Mouse (Mus musculus) mesoderm, embryonic 11.5 days (tissue): Measurements from ENCODE around the gene Fam173a.

Experiments used
- DNase-seq: peaks from one replicate; pipeline ENCODE4 v3.0.0-alpha.2; 2012; ENCODE audit warnings: low read depth, low spot score

Fam173a gene

DNA sequence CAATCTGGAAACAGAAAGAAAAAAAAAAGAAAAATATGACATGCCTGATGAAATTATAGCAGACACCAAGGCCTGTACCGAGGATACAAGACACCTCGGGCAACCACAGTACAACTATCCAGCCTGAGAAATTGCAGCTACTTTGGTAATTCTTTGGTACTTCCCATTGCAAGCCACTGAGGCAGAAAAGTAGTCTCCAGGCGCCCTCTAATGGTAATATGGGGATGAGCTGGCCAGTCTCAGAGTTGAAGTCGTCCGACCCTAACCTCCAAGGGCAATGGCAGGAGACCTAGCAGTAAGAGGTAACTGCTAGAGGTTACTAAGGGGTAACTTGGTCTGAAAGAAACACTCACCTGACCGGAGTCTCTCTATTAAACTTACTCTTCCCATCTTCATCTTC lies 8.3 kb upstream of the Fam173a start:
- peak; percentile 80 for DNase-seq

DNA sequence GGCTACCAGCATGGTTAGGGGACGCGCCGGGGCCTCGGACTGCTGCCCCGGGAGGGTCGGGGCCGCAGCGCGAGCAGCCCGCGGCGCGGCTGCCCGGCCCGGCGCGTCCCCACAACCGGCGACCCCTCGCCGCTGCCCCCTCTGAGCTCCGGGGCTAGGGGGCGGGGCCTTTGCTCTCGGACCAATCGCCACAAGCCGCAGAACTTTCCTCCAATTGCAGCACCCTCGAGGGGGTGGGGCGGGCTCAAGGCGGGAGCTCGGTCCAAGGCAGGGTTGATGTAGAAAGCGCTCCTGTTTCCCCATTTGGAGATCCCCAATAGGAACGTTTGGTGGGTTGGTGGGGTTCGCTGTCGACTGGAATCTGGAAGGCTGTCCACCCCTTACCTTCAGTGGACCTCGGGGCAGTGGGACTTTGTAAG lies 4.3 kb upstream of the Fam173a start, which contains the start of gene Metrn:
Metrn (minus strand) TSS at position 186 of the 419 bp plus-strand sequence.
- peak; percentile 92 for DNase-seq

DNA sequence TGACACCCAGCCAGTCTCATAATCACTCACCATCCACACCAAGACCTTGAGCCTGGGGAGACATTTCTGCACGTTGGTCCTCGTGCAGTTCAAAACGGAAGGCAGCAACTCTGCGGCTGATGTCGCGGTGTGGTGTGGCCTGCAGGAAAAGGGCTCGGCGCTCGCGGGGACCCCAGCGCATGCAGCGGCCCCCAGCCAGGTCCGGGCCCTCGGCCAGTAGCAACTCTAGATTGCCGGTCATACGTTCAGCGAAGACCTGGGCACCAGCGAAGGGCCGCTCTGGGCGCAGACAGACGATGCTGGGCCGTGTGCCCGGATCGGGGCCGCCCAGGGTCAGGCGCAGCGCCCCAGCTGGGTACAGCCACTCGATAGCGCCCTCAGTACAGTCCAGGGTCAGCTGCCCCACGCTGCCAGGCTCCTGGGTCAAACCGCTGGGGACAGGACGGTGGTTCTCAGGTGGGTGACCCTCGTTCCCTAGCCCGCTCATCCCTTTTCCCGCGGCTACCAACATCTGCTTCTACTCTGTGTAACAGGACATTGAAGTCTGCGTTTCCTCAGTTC lies 3.6 kb upstream of the Fam173a start:
- DNase-seq: no peak

DNA sequence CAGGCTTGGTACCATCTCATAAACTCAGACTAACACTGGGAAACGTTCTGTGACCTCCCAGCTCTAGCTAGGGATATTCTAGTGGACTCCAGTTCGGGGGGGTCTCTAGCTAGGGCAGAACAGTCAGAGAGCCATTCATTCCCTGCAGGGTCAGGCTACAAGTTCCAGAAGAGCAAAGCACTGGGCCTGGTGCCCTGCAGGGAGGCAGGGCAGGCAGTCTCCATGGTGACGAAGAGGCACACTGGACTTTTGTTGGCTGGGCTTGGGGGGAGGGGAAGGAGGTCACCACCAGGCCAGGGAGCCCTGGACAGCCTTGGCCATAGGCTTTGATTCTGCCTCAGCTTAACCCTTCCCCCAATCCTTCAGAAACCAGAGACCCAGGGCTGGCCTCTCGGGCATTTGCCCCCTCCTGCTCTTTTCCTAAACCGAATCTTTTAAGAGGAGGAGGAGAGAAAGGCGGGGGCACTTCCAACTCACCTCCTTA lies 3.0 kb upstream of the Fam173a start, which contains the start of gene AC134908.4:
AC134908.4 (minus strand) TSS at position 51 of the 484 bp plus-strand sequence.
- DNase-seq: peak; percentile 88

DNA sequence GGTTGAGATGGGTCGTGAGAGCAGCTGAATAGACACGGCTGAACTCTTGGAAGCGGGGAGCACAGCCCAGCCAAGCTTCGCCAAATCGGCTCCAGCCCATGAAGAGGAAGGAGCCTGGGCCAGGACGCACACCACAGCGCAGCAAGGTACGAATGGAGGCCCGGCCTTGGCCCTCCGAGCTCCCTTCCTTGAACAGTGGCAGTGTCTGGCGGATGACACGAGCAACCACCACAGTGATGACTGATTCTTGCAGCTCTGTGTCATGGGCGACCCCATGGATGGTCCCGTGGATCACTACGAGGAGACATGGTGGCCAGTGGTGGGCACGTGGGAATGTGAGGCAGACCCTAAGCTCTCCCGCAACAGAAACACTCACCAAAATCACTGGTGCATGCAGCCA lies 2.3 kb upstream of the Fam173a start:
- DNase-seq: no peak

DNA sequence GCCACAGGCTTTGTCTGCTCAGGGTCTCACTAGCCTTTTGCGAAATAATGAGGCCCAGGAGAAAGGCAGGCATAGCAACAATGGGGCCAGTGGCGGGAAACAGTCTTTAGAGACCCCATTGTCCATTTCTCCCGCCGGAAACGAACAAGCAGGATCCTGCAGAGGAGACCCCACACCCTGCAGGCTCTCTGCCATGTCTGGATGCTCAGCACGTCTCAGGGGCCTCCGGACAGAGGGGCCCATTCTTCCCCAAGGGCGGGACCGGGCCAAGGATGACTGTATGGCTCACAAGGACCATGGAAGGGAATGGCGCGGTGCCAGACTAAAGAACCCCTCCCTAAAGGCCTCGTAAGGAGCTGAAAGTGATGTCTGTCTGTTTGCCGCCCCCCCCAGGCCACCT lies 1.5 kb upstream of the Fam173a start:
- peak; percentile 42 for DNase-seq

DNA sequence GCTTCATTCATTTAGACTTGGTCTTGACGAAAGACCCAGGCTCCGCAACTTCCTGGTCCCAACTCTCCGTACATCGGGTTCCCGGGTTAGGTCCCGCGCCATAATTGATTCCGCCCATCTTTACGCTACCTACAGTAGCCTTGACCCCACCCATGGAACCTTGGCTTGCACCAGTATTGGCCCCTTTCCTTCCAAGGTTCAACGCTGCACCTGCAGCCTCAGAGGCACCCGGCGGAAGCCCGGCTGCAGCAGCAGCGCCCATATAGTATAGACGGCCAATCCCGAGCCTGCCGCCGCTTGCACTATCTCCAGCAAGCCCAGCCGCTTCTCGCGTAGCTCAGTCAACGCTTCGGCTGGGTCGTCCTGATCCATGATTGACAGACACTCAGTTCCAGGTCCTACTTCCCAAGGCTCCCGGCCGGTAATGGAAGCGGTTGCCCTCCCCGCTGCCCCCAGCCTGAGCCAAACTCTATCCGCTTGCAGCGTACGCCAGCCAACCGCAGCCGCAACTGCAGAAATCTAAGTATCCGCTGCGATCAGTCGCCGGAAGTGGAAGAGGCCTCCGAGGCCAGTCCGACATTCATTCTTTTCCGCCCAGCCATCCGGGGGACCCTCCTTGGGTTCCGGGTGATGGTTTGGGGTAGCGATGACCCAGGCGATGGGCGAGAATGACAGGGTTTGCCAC lies 716 bp downstream of the Fam173a start:
- DNase-seq: peak; percentile 86

DNA sequence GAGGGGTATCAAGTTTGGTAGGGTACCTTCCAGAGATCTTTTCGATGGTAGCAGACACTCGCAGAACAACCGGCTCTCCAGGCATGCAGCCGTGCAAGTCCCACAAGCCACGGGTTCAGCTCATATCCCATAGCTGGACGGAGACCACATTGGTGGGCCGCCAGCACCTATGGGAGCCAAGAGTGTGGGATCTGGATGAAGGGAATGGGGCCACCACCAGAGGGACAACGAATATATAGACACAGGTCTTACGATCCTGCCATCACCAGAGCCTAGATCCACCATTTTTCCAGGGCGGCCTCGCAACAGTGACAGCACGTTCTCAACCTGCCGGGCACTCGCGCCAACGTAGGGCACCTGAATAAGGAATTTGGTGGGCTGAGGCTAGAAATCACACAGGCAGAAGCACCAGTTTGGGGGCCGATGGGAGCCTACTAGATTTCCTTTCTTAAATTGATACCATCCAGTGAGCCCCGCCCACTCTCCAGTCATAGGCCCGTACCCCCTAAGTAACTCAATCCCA lies 1.3 kb downstream of the Fam173a start:
- DNase-seq: no peak

DNA sequence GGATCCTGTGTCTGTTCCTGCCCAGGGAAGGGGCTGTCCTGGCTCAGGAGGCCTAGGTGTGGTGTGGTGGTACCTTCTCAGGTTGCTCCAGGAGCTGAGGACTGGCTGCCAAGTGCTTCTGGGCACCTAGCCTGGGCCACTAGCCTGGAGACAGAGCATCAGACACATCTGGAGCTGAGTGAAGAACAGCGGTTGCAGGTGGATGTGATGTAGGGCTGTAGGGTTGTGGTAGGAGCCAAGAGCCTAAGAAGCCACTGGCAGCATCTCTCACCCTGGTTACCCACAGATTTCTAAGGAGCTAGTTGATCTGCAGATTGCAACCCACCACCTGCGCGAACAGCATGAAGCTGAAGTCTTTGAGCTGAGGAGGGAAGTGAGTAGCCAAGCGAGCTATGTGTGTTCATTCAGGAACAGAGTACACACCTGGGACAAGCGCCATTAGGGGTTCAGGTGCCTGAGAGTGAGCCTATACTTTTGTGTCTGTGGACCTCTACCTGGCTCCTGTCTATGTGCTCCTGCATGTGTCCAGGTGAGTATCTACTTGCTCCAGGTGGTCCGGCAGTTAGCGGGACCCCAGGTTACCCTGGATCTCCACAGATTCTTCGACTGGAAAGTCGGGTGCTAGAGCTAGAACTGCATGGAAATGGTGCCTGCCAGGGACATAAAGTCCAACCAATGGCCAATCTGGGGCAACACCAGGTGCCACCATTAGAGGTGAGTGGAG lies 5.8 kb downstream of the Fam173a start:
- DNase-seq: no peak

DNA sequence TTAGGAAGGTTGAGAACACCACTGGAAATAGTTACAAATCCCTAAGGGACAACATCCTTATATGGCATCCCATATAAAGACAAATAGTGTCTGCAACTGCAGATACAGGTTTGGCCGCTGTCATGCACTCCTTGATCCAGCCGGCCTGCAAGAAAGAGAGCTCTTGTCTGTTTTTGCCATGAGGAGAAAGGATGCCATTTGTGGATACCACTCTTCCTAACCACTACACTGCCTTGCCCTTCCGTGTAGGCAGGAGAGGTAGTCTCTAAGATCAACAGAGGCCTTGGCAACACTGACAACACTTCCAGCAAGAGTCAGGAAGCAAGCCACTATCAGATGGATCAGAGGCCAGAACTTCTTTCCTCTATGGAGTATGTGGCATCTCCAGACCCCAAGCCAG lies 6.4 kb downstream of the Fam173a start, which contains the start of gene Ccdc78:
Ccdc78 (plus strand) TSS at position 301 of the 400 bp plus-strand sequence.
- DNase-seq: no peak

DNA sequence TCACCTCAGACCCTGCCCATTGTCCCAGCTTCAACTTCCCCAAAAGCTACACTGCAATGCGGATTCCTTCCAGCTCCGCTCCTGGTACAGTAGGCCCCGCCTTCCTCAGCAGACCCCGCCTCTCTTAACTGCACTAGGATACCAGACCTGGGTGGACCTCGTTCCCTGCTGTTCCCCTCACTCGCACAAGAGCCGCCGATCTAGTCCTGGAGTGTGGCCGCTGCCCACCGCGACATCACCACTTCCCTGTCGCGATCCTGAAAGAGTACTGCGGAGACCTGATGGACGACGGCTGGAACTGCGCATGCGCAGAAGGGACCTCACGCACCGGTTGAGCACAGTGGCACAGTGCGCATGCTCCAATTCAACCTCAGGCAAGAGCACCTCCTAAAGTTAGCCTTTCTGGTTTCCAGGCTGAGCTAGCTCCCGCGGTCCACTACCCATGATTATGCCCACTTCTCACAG lies 7.4 kb downstream of the Fam173a start, which contains the start of gene Haghl:
Haghl (minus strand) TSS at position 393 of the 465 bp plus-strand sequence.
- peak; percentile 98 for DNase-seq

DNA sequence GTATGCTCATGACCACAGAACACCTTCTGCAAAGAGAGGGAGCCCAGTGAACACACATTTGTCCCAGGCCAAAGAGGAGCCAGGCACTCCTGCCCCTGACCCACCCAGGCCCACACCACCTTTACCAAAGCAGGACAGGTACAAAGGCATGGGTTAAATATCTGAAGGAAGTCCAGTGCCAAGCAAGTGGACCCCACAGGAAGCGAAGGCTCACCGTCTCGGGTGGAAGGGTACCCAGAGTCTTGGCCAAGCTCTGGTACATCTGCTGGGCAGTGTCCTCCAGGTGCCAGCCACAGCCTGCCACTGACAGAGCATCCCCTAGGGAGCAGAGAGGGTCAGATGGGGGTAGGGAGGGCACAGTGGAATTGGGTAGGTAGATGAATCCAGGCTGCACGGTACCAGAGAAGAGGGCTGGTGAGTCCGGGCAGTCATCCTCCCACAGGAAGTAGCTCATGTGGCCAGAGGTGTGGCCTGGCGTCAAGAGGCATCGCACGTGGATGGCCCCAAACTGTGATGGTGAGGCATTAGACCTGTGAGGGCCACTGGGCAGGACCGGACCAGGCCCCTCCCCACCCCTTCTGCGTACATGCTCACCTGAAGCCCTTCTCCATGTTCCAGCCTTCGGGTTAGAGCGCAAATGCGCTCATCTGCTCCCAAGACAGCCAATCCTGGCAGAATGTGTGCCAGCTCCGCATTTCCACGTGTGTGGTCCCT lies 8.7 kb downstream of the Fam173a start:
- no peak for DNase-seq

DNA sequence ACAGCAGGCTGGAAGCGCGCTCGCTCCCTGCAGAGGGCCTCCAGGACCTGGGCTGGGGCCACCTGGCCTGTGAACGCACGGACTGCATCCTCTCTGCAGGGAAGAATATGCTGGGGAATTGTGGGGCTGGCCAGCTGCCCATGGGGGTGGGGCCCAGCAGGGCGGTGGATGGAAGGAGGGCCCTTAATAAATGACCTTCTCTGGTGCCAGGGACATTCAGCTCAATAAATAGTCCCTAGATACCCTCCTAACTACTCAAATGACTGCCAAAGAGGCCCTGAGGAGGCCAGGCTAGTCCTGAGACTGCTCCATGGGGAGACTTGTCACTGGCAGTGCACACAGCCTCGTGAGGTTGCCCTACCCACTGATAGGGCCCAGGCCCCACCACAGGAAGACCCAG lies 9.6 kb downstream of the Fam173a start:
- no peak for DNase-seq

DNA sequence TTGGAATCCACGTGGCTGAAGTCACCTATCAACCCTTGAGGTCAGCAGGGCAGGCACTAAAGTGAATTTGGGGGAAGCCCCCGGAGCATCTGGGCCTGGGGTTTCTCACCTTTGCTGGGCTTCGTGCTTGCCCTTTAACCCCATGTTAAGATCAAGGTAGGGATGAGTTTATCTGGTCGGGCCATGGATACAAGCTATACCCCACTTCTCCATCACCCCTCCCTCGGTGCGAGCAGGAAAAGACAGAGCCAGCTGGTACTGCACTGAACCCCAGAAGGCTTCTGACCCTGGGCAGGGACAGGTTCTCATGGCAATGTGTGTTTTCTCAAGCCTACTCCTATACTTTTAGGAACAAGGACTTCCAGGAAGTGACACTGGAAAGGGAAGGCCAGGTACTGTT lies 11.4 kb downstream of the Fam173a start:
- no peak for DNase-seq

DNA sequence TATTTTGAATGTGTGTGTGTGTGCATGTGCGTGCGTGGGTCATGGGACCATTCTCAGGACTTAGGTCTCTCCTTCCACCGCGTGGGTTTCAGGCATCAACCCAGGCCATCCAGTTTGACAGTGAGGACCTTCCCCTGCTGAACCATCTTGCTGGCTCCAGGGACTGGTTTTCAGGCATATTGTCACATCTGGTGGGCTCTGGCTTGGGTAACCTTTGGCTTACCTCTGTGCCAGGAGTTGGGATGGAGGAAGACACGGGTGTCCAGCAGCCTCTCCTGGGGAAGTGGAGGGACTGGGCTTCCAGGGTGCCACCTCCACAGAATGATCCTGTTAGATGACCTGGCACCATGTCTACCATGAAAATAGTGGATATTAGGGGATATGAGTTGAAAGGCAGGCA lies 14.8 kb downstream of the Fam173a start:
- DNase-seq: no peak

DNA sequence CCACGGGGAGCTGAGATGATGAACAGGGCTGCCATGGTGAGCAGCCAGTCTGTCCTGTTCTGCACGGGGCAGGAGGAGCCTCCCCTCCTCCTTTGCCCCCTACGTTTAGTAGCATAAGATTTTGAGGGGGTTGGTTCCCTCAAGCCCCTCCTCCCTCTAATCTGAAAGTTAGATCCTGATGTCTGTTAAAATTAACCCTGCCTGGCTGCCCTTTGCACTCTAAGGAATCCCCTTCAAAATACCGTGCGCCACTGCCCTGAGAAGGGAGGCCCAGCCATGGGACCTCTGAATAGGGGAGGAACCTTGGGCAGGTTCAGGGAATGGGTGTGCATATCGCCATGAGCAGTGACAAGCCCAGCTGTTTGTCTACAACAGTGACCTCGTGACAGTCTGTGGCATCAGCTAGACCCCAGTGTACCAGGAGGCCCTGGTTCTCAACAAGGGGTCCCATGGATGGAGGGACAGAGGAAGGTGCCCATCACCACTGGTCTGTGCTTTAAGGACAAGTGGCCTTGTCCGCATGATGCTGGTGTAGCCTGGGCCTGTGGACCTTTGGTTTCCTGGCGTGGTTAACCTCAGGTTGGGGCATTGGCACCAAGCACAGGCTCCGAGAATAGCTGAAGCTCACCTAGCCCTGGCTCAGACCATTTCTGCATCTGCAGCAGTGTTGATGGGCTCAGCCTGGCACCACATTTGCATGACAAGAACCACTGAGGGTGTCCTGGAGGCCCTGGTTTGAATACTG lies 17.2 kb downstream of the Fam173a start:
- DNase-seq: no peak

DNA sequence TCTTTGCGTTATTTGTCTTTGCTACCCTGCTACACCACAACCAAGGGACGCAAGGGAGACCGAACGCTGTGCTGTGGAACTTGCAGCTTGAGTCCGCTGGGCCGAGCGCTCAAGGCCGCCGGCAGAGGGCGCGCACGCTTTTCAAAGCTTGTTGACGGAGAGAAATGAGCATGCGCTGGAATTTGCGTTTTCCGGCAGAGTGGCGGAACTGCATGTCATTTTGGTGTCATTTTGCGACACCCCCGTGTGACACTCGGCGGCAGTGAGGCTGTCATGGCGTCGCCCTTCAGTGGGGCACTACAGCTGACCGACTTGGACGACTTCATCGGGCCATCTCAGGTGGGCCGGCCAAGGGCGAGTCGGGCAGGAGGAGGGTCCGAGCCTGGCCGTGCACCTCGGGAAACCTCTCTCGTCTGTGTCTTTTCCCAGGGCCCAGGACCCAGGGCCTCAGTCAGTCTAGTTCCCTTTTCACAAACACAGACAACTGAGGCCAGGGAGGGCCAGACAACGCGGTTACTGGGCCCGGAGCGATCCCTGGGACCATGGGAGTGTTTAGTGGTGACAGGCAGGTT lies 19.1 kb downstream of the Fam173a start, which contains the start of gene Narfl:
Narfl (plus strand) TSS at position 228 of the 572 bp plus-strand sequence.
- DNase-seq: peak; percentile 98

DNA sequence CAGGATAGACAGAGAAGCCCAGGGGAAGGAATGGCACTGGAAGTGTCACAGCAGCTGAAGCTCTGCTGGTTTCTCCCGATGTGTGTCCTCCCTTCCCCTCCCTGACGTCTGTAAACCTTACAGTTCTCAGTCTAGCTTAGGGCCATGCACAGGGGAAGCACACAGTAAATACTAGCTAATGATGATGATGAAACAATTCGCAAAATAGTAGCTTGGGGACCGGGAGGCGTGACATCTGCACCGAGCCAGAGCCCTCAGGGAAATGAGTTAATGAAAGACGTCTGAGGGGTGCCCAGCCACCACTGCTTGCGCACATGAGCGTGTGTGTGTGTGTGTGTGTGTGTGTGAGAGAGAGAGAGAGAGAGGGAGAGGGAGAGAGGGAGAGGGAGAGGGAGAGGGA lies 23.4 kb downstream of the Fam173a start:
- DNase-seq: no peak

DNA sequence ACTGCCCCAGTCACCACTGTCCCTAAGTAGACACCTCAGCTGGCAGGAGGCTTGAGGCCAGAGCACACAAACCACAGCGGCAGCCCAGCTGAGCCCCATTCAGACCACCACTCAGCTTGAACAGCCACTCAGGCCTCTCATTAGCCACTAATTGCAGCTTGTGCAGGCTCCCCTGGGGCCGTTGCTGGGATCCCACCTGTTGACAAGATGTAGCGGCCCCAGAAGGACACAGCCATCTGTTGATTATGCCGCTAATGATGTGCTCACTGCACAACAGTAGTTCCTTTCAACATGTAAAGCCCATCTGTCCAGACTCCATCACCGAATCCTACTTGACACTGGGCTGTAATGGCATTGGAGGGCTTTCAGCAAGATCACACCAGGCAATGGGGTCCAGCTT lies 26.8 kb downstream of the Fam173a start:
- peak; percentile 52 for DNase-seq

DNA sequence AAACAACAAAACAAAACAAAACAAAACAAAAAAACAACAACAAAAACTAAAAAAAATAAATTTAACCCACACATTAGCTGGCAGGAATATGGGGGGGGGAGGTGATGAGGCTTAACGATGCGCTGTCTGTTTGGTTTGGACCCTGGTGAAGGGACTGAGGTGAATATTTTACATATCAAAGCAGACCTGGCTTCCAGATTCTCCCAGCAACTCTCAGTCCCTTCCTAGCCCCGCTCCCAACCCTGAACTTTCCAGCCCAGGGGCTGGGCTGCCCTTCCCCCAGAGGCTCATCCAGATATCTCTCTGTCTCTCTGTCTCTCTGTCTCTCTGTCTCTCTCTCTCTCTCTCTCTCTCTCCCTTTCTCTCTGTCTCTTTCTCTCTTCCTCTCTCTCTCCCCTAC lies 30.1 kb downstream of the Fam173a start:
- DNase-seq: no peak
